Mouse (Mus musculus) thymus, adult 2 months (tissue): ENCODE measurements around the gene Sufu.

Source experiments
- CTCF ChIP-seq: fragments of 200-500 bp; IDR thresholded peaks from 2 replicates; pipeline ENCODE4 v1.5.1; 2012; ENCODE audit warnings: mild to moderate bottlenecking, control low read depth, low read length, moderate library complexity, borderline replicate concordance; ENCODE audit not compliant: control insufficient read depth, poor library complexity, insufficient read depth; ENCODE audit errors: extremely low read depth
- POLR2A ChIP-seq: fragments of 200-500 bp; IDR thresholded peaks from 2 replicates; pipeline ENCODE4 v1.6.1; 2012; ENCODE audit warnings: mild to moderate bottlenecking, low read length, control low read depth, moderate library complexity; ENCODE audit not compliant: control insufficient read depth, poor library complexity, insufficient read depth; ENCODE audit errors: extremely low read depth

GRCm38 (mm10) chr19:46467051-46467503 lies 70.4 kb downstream of the Sufu start:
- no peak for TF ChIP-seq CTCF
- no peak for TF ChIP-seq POLR2A
